In genomic region chr6:137649068-137649480, GRCm38 (mm10) we compare ENCODE assay signal across 7 mouse cellular contexts. TPM values are rescaled to one million over a fixed set of nuclear protein-coding genes. Genes with fewer than 3 reads are reported as not detected.
DNase-seq lines count a peak whose midpoint lies in the region; ATAC-seq and TF ChIP-seq lines count a peak whose summit lies in the region.

No protein-coding gene starts in this region.

- H3K27ac ChIP-seq in embryonic fibroblast, embryonic 13.5 days (ENCODE audit: insufficient read depth, low read length), result no peak overlapping the region
- H3K27ac ChIP-seq in heart, embryonic 13.5 days (replicated peaks), result 0 out of 2 replicates have a peak overlapping the region, but pooled peaks have one; percentile 36
- H3K27ac ChIP-seq in liver, embryonic 11.5 days (ENCODE audit: low read depth, low read length), result no peak overlapping the region

- TF ChIP-seq CTCF in brain, embryonic 14.5 days (IDR thresholded peaks at IDR 0.05; ENCODE audit: borderline replicate concordance, extremely low read depth, insufficient read depth, insufficient read length), result peak; percentile 47
- TF ChIP-seq CTCF in embryonic fibroblast, embryonic 13.5 days (IDR thresholded peaks at IDR 0.05; ENCODE audit: borderline replicate concordance, insufficient read depth, low read length), result 0 out of 2 replicates have a peak, but pooled peaks have one; percentile 24

- H3K9me3 ChIP-seq in heart, embryonic 13.5 days, result peaks cover 8% of the 10 kb centered on the region; the same call in 1 of the 2 replicates
- no peaks in the 10 kb centered on the region; the same call in 1 of the 2 replicates for H3K9me3 ChIP-seq in liver, embryonic 11.5 days (ENCODE audit: control insufficient read depth, low read length)

- peak overlapping the region; percentile 92 for H3K4me3 ChIP-seq in embryonic fibroblast, embryonic 13.5 days (ENCODE audit: insufficient read depth, low read length)
- H3K4me3 ChIP-seq in heart, embryonic 13.5 days, result peak overlapping the region; percentile 86
- peak overlapping the region; percentile 69 for H3K4me3 ChIP-seq in liver, embryonic 11.5 days (ENCODE audit: low read depth, low read length)

- peak overlapping the region; percentile 89 for H3K9ac ChIP-seq in heart, embryonic 13.5 days
- H3K9ac ChIP-seq in liver, embryonic 11.5 days (ENCODE audit: low read depth, low read length), result peak overlapping the region; percentile 62

- peak; percentile 53; the same call in 1 of the 2 replicates for ATAC-seq in heart, embryonic 13.5 days (ENCODE audit: extremely low read depth, insufficient number of reproducible peaks, low FRiP score, low TSS enrichment)
- ATAC-seq in liver, embryonic 11.5 days (replicated peaks; ENCODE audit: low FRiP score), result peak; percentile 78

- TF ChIP-seq POLR2A in brain, embryonic 14.5 days (IDR thresholded peaks at IDR 0.05; ENCODE audit: borderline replicate concordance, extremely low read depth, insufficient read depth, insufficient read length, poor library complexity, severe bottlenecking), result no peak
- TF ChIP-seq POLR2A in embryonic fibroblast, embryonic 13.5 days (IDR thresholded peaks at IDR 0.05; ENCODE audit: low read depth, low read length), result 0 out of 2 replicates have a peak, but pooled peaks have one; percentile 37

- H3K36me3 ChIP-seq in heart, embryonic 13.5 days, result no peaks in the 10 kb centered on the region
- no peaks in the 10 kb centered on the region for H3K36me3 ChIP-seq in liver, embryonic 11.5 days (ENCODE audit: control insufficient read depth, insufficient read depth, low read length)
- H3K36me3 ChIP-seq in splenic B cell, adult 2 months (ENCODE audit: control insufficient read depth, insufficient read depth, low read length, poor library complexity, severe bottlenecking), result no peaks in the 10 kb centered on the region

- WGBS in heart, embryonic 13.5 days, result under 1% methylated on average over 51 of the region's 51 CpGs
- WGBS in liver, embryonic 11.5 days, result under 1% methylated on average over 49 of the region's 51 CpGs

- DNase-seq in brain, embryonic 14.5 days (ENCODE audit: low read depth), result peak; percentile 90
- peak; percentile 88 for DNase-seq in kidney, postnatal 10 days
- peak; percentile 73 for DNase-seq in liver, embryonic 11.5 days (ENCODE audit: low spot score)
- DNase-seq in naive thymus-derived CD4-positive, alpha-beta T cell, adult 2 months (ENCODE audit: low read depth), result peak; percentile 35
- peak; percentile 83 for DNase-seq in splenic B cell, adult 2 months (ENCODE audit: low read depth, low spot score)

- no peaks in the 10 kb centered on the region for H3K4me1 ChIP-seq in embryonic fibroblast, embryonic 13.5 days (ENCODE audit: control insufficient read depth, insufficient read depth, low read length)
- peaks cover 12% of the 10 kb centered on the region; the same call in 1 of the 2 replicates for H3K4me1 ChIP-seq in heart, embryonic 13.5 days
- peaks cover 4% of the 10 kb centered on the region; the same call in 1 of the 2 replicates for H3K4me1 ChIP-seq in liver, embryonic 11.5 days (replicated peaks; ENCODE audit: control insufficient read depth, insufficient read depth, low read length)

- H3K4me2 ChIP-seq in heart, embryonic 13.5 days, result peak overlapping the region; percentile 96
- peak overlapping the region; percentile 95 for H3K4me2 ChIP-seq in liver, embryonic 11.5 days

- H3K27me3 ChIP-seq in heart, embryonic 13.5 days (replicated peaks), result peaks cover 3% of the 10 kb centered on the region
- H3K27me3 ChIP-seq in liver, embryonic 11.5 days (replicated peaks; ENCODE audit: control insufficient read depth, insufficient read depth, low read length), result peaks cover 29% of the 10 kb centered on the region
- H3K27me3 ChIP-seq in splenic B cell, adult 2 months (ENCODE audit: control insufficient read depth, insufficient read depth, low read length, poor library complexity, severe bottlenecking), result no peaks in the 10 kb centered on the region

RNA-seq across cellular contexts. Expression of gene Eps8, which starts 5.6 kb away (rescaled TPM):
- polyA plus RNA-seq in brain, embryonic 14.5 days (2012; rRNA removed), result 5.7 and 8.0 TPM in 2 replicates
- polyA plus RNA-seq in embryonic fibroblast, embryonic 13.5 days (2011; ENCODE audit: insufficient read length, low read depth, missing spikeins), result 48.4 and 53.6 TPM in 2 replicates
- 17.8 and 22.2 TPM in 2 replicates for polyA plus RNA-seq in heart, embryonic 13.5 days (2015; fragmentation: Nextera tagmentation; extraction: Ambion mirVana)
- 2.5 and 2.7 TPM in 2 replicates for polyA plus RNA-seq in liver, embryonic 11.5 days (2014; fragmentation: Nextera tagmentation; extraction: Ambion mirVana)

Comparison
In these comparisons a context has a peak if more than half of its experiments do, and no peak if none do; other contexts are left out.
1. DNase-seq: peak in every context shown above with its lines; median percentile 90 in brain, embryonic 14.5 days; 88 in kidney, postnatal 10 days; 83 in splenic B cell, adult 2 months; 73 in liver, embryonic 11.5 days; 35 in naive thymus-derived CD4-positive, alpha-beta T cell, adult 2 months.